Mouse (Mus musculus) common myeloid progenitor, adult 5-6 weeks (primary cell): ENCODE data around the gene Gm17364. TPM values are rescaled to one million over a fixed set of nuclear protein-coding genes. Genes with fewer than 3 reads are reported as not detected.

Experiments
- ATAC-seq: replicated peaks from 2 replicates; pipeline ENCODE4 v1.8.0; 2016; ENCODE audit warnings: low read depth, mild to moderate bottlenecking, moderate TSS enrichment, inconsistent platforms; ENCODE audit not compliant: poor library complexity, severe bottlenecking
- total RNA-seq: library from RNA; stranded (forward); fragments of 200-1000, 187-1606 nt; gene quantifications from 2 replicates; pipeline ENCODE4 v1.2.3, GENCODE M21; 2017

The Gm17364 gene
- total RNA-seq, 1 experiment from 2014 or later: not detected

DNA sequence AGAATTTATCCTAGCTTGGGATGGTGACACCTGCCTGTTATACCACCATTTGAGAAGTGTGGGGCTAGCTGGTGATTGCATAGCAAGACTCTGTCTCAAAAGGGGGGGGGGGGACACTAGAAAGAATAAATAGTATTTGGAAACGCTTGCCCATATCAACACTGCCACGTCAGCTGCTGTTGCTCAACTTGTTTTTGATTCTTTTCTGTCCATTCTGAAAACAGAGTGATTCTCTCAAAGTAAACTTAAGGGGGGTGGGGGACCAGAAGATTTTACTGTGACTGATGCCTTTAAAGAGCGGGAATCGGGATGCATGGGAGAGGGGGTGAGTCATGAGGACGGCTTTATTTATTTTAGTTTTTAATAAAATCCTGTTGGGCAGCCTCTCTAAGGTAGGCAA, 47.3 kb downstream of the Gm17364 start:
- ATAC-seq: no peak

Other genes with a start within 250 kb of the Gm17364 start
- not detected in 2 replicates for gene Mak, start 194.3 kb downstream of the Gm17364 start, total RNA-seq
- gene Gcm2, start 162.9 kb downstream of the Gm17364 start, total RNA-seq: not detected in 2 replicates
- gene Sycp2l, start 159.7 kb downstream of the Gm17364 start, total RNA-seq: not detected in 2 replicates
- gene Elovl2, start 53.6 kb downstream of the Gm17364 start, total RNA-seq: not detected in 2 replicates
- gene Smim13, start 24.1 kb downstream of the Gm17364 start, total RNA-seq: 20.8 and 22.7 TPM in 2 replicates
- 6.4 and 7.3 TPM in 2 replicates for gene Nedd9, start 213.4 kb upstream of the Gm17364 start, total RNA-seq